18 mouse cellular contexts compared by ENCODE assay signal in genomic region chr19:34344702-34345101, GRCm38 (mm10). TPM values are rescaled to one million over a fixed set of nuclear protein-coding genes. Genes with fewer than 3 reads are reported as not detected.
DNase-seq lines count a peak whose midpoint lies in the region; ATAC-seq and TF ChIP-seq lines count a peak whose summit lies in the region.
"Had no signal": no experiment of that assay in that cellular context is flagged by ENCODE, and none has a peak within 500 bp of the region (broad histone marks: within the 10 kb centered on the region; RNA-seq: fewer than 3 reads in every experiment).

No protein-coding gene starts in this region.

- no peaks in the 10 kb centered on the region for H3K36me3 ChIP-seq in forebrain, embryonic 15.5 days
- H3K36me3 ChIP-seq in forebrain, embryonic 11.5 days (ENCODE audit: control insufficient read depth, insufficient read depth, low read length), result no peaks in the 10 kb centered on the region
- H3K36me3 ChIP-seq in limb, embryonic 14.5 days (ENCODE audit: control insufficient read depth, insufficient read depth, low read length), result no peaks in the 10 kb centered on the region
- no peaks in the 10 kb centered on the region for H3K36me3 ChIP-seq in midbrain, embryonic 13.5 days
- H3K36me3 ChIP-seq: heart, embryonic 12.5 days; hindbrain, embryonic 10.5 days; hindbrain, embryonic 15.5 days had no signal

- TF ChIP-seq CTCF in layer of hippocampus, adult 2 months (conservative IDR thresholded peaks at IDR 0.05), result no peak
- no peak for TF ChIP-seq CTCF in brain, embryonic 14.5 days (IDR thresholded peaks at IDR 0.05; ENCODE audit: borderline replicate concordance, extremely low read depth, insufficient read depth, insufficient read length)

- 0 out of 2 replicates have a peak, but pooled peaks have one; percentile 18 for ATAC-seq in forebrain, embryonic 15.5 days (replicated peaks)
- no peak for ATAC-seq in forebrain, embryonic 11.5 days (replicated peaks; ENCODE audit: low FRiP score)
- ATAC-seq in limb, embryonic 14.5 days (ENCODE audit: low FRiP score, low read depth), result peak; percentile 49
- no peak for ATAC-seq in midbrain, embryonic 13.5 days
- ATAC-seq: intestine, postnatal 0 days had no signal

- H3K9ac ChIP-seq in forebrain, embryonic 15.5 days (replicated peaks), result no peak overlapping the region
- H3K9ac ChIP-seq in forebrain, embryonic 11.5 days (ENCODE audit: low read length), result no peak overlapping the region
- H3K9ac ChIP-seq in limb, embryonic 14.5 days (ENCODE audit: low read depth, low read length, severe bottlenecking), result no peak overlapping the region
- no peak overlapping the region for H3K9ac ChIP-seq in midbrain, embryonic 13.5 days (replicated peaks)
- H3K9ac ChIP-seq: heart, embryonic 12.5 days; hindbrain, embryonic 15.5 days had no signal

- 70% methylated on average over 2 of the region's 2 CpGs for WGBS in forebrain, embryonic 15.5 days
- WGBS in forebrain, embryonic 11.5 days, result 84% methylated on average over 2 of the region's 2 CpGs
- 43% methylated on average over 2 of the region's 2 CpGs for WGBS in limb, embryonic 14.5 days
- WGBS in midbrain, embryonic 13.5 days, result 87% methylated on average over 2 of the region's 2 CpGs

- no peaks in the 10 kb centered on the region for H3K27me3 ChIP-seq in forebrain, embryonic 15.5 days
- no peaks in the 10 kb centered on the region for H3K27me3 ChIP-seq in forebrain, embryonic 11.5 days (ENCODE audit: control insufficient read depth, insufficient read depth, low read length)
- no peaks in the 10 kb centered on the region for H3K27me3 ChIP-seq in limb, embryonic 14.5 days (ENCODE audit: control insufficient read depth, insufficient read depth, low read length)
- no peaks in the 10 kb centered on the region for H3K27me3 ChIP-seq in midbrain, embryonic 13.5 days
- H3K27me3 ChIP-seq: heart, embryonic 12.5 days; hindbrain, embryonic 15.5 days had no signal

- no peak overlapping the region for H3K27ac ChIP-seq in forebrain, embryonic 15.5 days (replicated peaks)
- no peak overlapping the region for H3K27ac ChIP-seq in forebrain, embryonic 11.5 days (ENCODE audit: low read depth, low read length)
- H3K27ac ChIP-seq in layer of hippocampus, adult 2 months, result no peak overlapping the region
- H3K27ac ChIP-seq in limb, embryonic 14.5 days (replicated peaks; ENCODE audit: low read depth, low read length), result no peak overlapping the region
- no peak overlapping the region for H3K27ac ChIP-seq in midbrain, embryonic 13.5 days
- H3K27ac ChIP-seq: hindbrain, embryonic 10.5 days had no signal

- H3K4me3 ChIP-seq in forebrain, embryonic 15.5 days, result no peak overlapping the region
- no peak overlapping the region for H3K4me3 ChIP-seq in forebrain, embryonic 11.5 days (ENCODE audit: low read depth, low read length)
- H3K4me3 ChIP-seq in layer of hippocampus, adult 2 months, result no peak overlapping the region
- no peak overlapping the region for H3K4me3 ChIP-seq in limb, embryonic 14.5 days (replicated peaks; ENCODE audit: low read length)
- no peak overlapping the region for H3K4me3 ChIP-seq in midbrain, embryonic 13.5 days (replicated peaks)
- H3K4me3 ChIP-seq: gastrocnemius, adult 2 months; heart, embryonic 12.5 days; hindbrain, embryonic 10.5 days; hindbrain, embryonic 15.5 days had no signal

- H3K4me1 ChIP-seq in forebrain, embryonic 15.5 days, result peaks cover 9% of the 10 kb centered on the region
- H3K4me1 ChIP-seq in forebrain, embryonic 11.5 days (replicated peaks; ENCODE audit: control insufficient read depth, insufficient read depth, low read length), result no peaks in the 10 kb centered on the region
- H3K4me1 ChIP-seq in limb, embryonic 14.5 days (ENCODE audit: control insufficient read depth, insufficient read depth, low read length), result peaks cover 5% of the 10 kb centered on the region; the same call in 1 of the 2 replicates
- no peaks in the 10 kb centered on the region for H3K4me1 ChIP-seq in midbrain, embryonic 13.5 days (replicated peaks)
- H3K4me1 ChIP-seq: hindbrain, embryonic 10.5 days had no signal

- no peaks in the 10 kb centered on the region for H3K9me3 ChIP-seq in forebrain, embryonic 15.5 days
- no peaks in the 10 kb centered on the region for H3K9me3 ChIP-seq in forebrain, embryonic 11.5 days (ENCODE audit: control insufficient read depth, low read length)
- H3K9me3 ChIP-seq in limb, embryonic 14.5 days (ENCODE audit: control insufficient read depth, low read length), result no peaks in the 10 kb centered on the region
- no peaks in the 10 kb centered on the region for H3K9me3 ChIP-seq in midbrain, embryonic 13.5 days
- H3K9me3 ChIP-seq: heart, embryonic 12.5 days; hindbrain, embryonic 10.5 days; hindbrain, embryonic 15.5 days had no signal

- H3K4me2 ChIP-seq in forebrain, embryonic 15.5 days (replicated peaks), result no peak overlapping the region
- no peak overlapping the region for H3K4me2 ChIP-seq in forebrain, embryonic 11.5 days (ENCODE audit: low read depth, low read length, severe bottlenecking)
- H3K4me2 ChIP-seq in limb, embryonic 14.5 days (replicated peaks; ENCODE audit: low read depth, low read length, severe bottlenecking), result no peak overlapping the region
- H3K4me2 ChIP-seq in midbrain, embryonic 13.5 days (replicated peaks), result no peak overlapping the region
- H3K4me2 ChIP-seq: heart, embryonic 12.5 days; hindbrain, embryonic 15.5 days had no signal

- no peak for DNase-seq in forebrain, embryonic 11.5 days (ENCODE audit: low spot score)
- DNase-seq in layer of hippocampus, adult 9-11 months, result peak; percentile 4
- no peak for DNase-seq in layer of hippocampus, adult 2 months (ENCODE audit: low spot score in 2 of 2)
- DNase-seq in brain, embryonic 14.5 days (ENCODE audit: low read depth), result peak; percentile 13
- DNase-seq in limb, embryonic 14.5 days (ENCODE audit: low spot score), result peak; percentile 59
- no peak for DNase-seq in adrenal gland, adult 18-20 months (ENCODE audit: low spot score in 2 of 2)
- DNase-seq: adrenal gland, postnatal 10 days; cerebellum, adult 18-20 months; cerebellum, adult 9-11 months; gastrocnemius, adult 2 months; gastrocnemius, postnatal 25 days; kidney, adult 8-10 months had no signal

- no peak for TF ChIP-seq POLR2A in brain, embryonic 14.5 days (IDR thresholded peaks at IDR 0.05; ENCODE audit: borderline replicate concordance, extremely low read depth, insufficient read depth, insufficient read length, poor library complexity, severe bottlenecking)
- TF ChIP-seq POLR2A in limb, embryonic 14.5 days (IDR thresholded peaks at IDR 0.05; ENCODE audit: borderline replicate concordance, extremely low read depth, insufficient read depth, insufficient read length), result no peak

RNA-seq across cellular contexts. Expression of gene Fas, which starts 54.2 kb away (rescaled TPM):
- 0.17 and 0.42 TPM in 2 replicates for polyA plus RNA-seq in forebrain, embryonic 15.5 days (2015; fragmentation: Nextera tagmentation; extraction: Ambion mirVana)
- 0.60 and 0.80 TPM in 2 replicates for polyA plus RNA-seq in forebrain, embryonic 11.5 days (2014; fragmentation: Nextera tagmentation; extraction: Ambion mirVana)
- 1 to 10 TPM; 1.5 to 2.9 TPM for total RNA-seq in layer of hippocampus, adult 2 months (2021)
- polyA plus RNA-seq in brain, embryonic 14.5 days (2012; rRNA removed), result 0.28 and 0.79 TPM in 2 replicates
- polyA plus RNA-seq in limb, embryonic 14.5 days (2012; rRNA removed), result 1.3 and 1.7 TPM in 2 replicates
- 4.2 and 6.1 TPM in 2 replicates for polyA plus RNA-seq in limb, embryonic 14.5 days (2014; fragmentation: Nextera tagmentation; extraction: Ambion mirVana)
- total RNA-seq in adrenal gland, adult 18-20 months (2021), result 10 to 100 TPM in 1 of 2 experiments, 1 to 10 TPM in 1; 8.5 to 10.7 TPM
- polyA plus RNA-seq in midbrain, embryonic 13.5 days (2015; fragmentation: Nextera tagmentation; extraction: Ambion mirVana), result 0.51 and 0.53 TPM in 2 replicates

Comparison
In these comparisons a context has a peak if more than half of its experiments do, and no peak if none do; other contexts are left out.
1. ATAC-seq: peak in forebrain, embryonic 15.5 days (single experiment) and limb, embryonic 14.5 days (single experiment); none in forebrain, embryonic 11.5 days (single experiment) and midbrain, embryonic 13.5 days (single experiment).
2. DNase-seq: peak in layer of hippocampus, adult 9-11 months (single experiment), brain, embryonic 14.5 days (single experiment) and limb, embryonic 14.5 days (single experiment); none in forebrain, embryonic 11.5 days (single experiment), layer of hippocampus, adult 2 months (0 of 2) and adrenal gland, adult 18-20 months (0 of 2).